Mouse (Mus musculus): ENCODE results near the gene Syt7.
A peak's percentile ranks its signal among the peaks of the same experiment; 100 is the strongest.

Syt7 gene

GRCm38 (mm10) chr19:10389391-10390098 lies 655 bp downstream of the Syt7 start:
- peak in 1 of 2 experiments; percentile 13 for DNase-seq

- DNase-seq = no peak
These were observed 1.3 kb downstream of the Syt7 start for GRCm38 (mm10) chr19:10390099-10390680.

GRCm38 (mm10) chr19:10391028-10391427 lies 2.1 kb downstream of the Syt7 start:
- no peak for DNase-seq

GRCm38 (mm10) chr19:10391995-10392394 lies 3.1 kb downstream of the Syt7 start:
- no peak for DNase-seq

GRCm38 (mm10) chr19:10393471-10393870 lies 4.6 kb downstream of the Syt7 start:
- no peak for DNase-seq

- DNase-seq = no peak
These were observed 5.1 kb downstream of the Syt7 start for GRCm38 (mm10) chr19:10393874-10394500.

- no peak for DNase-seq
These were observed 6.3 kb downstream of the Syt7 start for GRCm38 (mm10) chr19:10395174-10395573.

GRCm38 (mm10) chr19:10396962-10397361 lies 8.1 kb downstream of the Syt7 start:
- DNase-seq = no peak

- no peak for DNase-seq
These were observed 8.7 kb downstream of the Syt7 start for GRCm38 (mm10) chr19:10397479-10398153.

GRCm38 (mm10) chr19:10398296-10398695 lies 9.4 kb downstream of the Syt7 start:
- no peak for DNase-seq

GRCm38 (mm10) chr19:10402771-10403494 lies 14.0 kb downstream of the Syt7 start:
- peak; percentile 25 to 33 for DNase-seq

- DNase-seq = no peak
These were observed 14.9 kb downstream of the Syt7 start for GRCm38 (mm10) chr19:10403593-10404380.

- no peak for DNase-seq
These were observed 15.5 kb downstream of the Syt7 start for GRCm38 (mm10) chr19:10404424-10404823.

GRCm38 (mm10) chr19:10404911-10405310 lies 16.0 kb downstream of the Syt7 start:
- DNase-seq = no peak

- peak in 1 of 2 experiments; percentile 18 for DNase-seq
These were observed 24.9 kb downstream of the Syt7 start for GRCm38 (mm10) chr19:10413701-10414242.

GRCm38 (mm10) chr19:10415508-10415907 lies 26.6 kb downstream of the Syt7 start:
- DNase-seq = no peak

- DNase-seq = no peak
These were observed 28.0 kb downstream of the Syt7 start for GRCm38 (mm10) chr19:10416889-10417288.

- DNase-seq = no peak
These were observed 28.5 kb downstream of the Syt7 start for GRCm38 (mm10) chr19:10417436-10417835.

GRCm38 (mm10) chr19:10421986-10422976 lies 33.4 kb downstream of the Syt7 start:
- DNase-seq = no peak

- no peak for DNase-seq
These were observed 35.9 kb downstream of the Syt7 start for GRCm38 (mm10) chr19:10424751-10425150.
